Mouse (Mus musculus) left cerebral cortex, adult 2 months (tissue): ENCODE data around the gene Sbp. TPM values are rescaled to one million over a fixed set of nuclear protein-coding genes. Genes with fewer than 3 reads are reported as not detected.

ENCODE experiments used
- DNase-seq, 2 experiments: peaks; one replicate each; pipeline ENCODE4 v3.0.0; 2021 to 2022; ENCODE audit warnings: low spot score in 2 of 2, mixed read lengths in 1 of 2; ENCODE audit errors: extremely low spot score in 1 of 2
- H3K27ac ChIP-seq: fragments of 200-600 bp; 2 replicates; pipeline ENCODE4 v1.8.1; 2022
- H3K4me3 ChIP-seq: fragments of 200-600 bp; 2 replicates; pipeline ENCODE4 v1.8.1; 2022
- CTCF ChIP-seq: fragments of 200-600 bp; IDR thresholded peaks from 2 replicates; pipeline ENCODE4 v1.8.1; 2022; ENCODE audit warnings: antibody characterized with exemption, mild to moderate bottlenecking, moderate library complexity
- intact Hi-C: fragments of 180-260 bp; cut with DNase I; formaldehyde crosslinking; loops from one replicate; pipeline ENCODE4 v1.15.1; 2025
- total RNA-seq, 2 experiments: library from RNA; stranded (reverse); gene quantifications; 2 replicates each; pipeline ENCODE4 v1.2.3; 2021

Gene Sbp
- total RNA-seq, 2 experiments from 2014 or later, result not detected

- no peak for TF ChIP-seq CTCF
- no peak overlapping the region for H3K27ac ChIP-seq
- no peak for DNase-seq
- intact Hi-C loops, result no loop called here
- no peak overlapping the region for H3K4me3 ChIP-seq
These were observed 25.4 kb downstream of the Sbp start for GRCm38 (mm10) chr17:23966658-23967401.

- intact Hi-C loops, result loop anchor here (2.0 kb wide), 1 partner anchor 24 kb away; no protein-coding TSS in a partner anchor
- Histone ChIP-seq H3K4me3 (no peak overlapping the region), H3K27ac (no peak overlapping the region)
- DNase-seq, result no peak
- no peak for TF ChIP-seq CTCF
These were observed 27.3 kb downstream of the Sbp start for GRCm38 (mm10) chr17:23968780-23969179.

- intact Hi-C loops, result loop anchor here (2.0 kb wide), 1 partner anchor 24 kb away; no protein-coding TSS in a partner anchor
- Histone ChIP-seq H3K27ac (no peak overlapping the region), H3K4me3 (no peak overlapping the region)
- DNase-seq, result peak; percentile 60 to 75
- TF ChIP-seq CTCF, result peak; percentile 76
These were observed 27.8 kb downstream of the Sbp start for GRCm38 (mm10) chr17:23969231-23969630.

GRCm38 (mm10) chr17:23971315-23971714 is 29.8 kb downstream of the Sbp start:
- no peak overlapping the region for H3K27ac ChIP-seq
- no peak for TF ChIP-seq CTCF
- no peak for DNase-seq
- H3K4me3 ChIP-seq, result no peak overlapping the region
- intact Hi-C loops, result no loop called here

GRCm38 (mm10) chr17:23976665-23977064 is 35.2 kb downstream of the Sbp start:
- no peak overlapping the region for H3K4me3 ChIP-seq
- TF ChIP-seq CTCF, result no peak
- intact Hi-C loops, result no loop called here
- no peak overlapping the region for H3K27ac ChIP-seq
- DNase-seq, result no peak

GRCm38 (mm10) chr17:23979471-23979870 is 38.0 kb downstream of the Sbp start:
- Histone ChIP-seq H3K27ac (no peak overlapping the region), H3K4me3 (no peak overlapping the region)
- no peak for TF ChIP-seq CTCF
- intact Hi-C loops, result no loop called here
- no peak for DNase-seq

- Histone ChIP-seq H3K27ac (no peak within 1 kb of the TSS), H3K4me3 (no peak within 1 kb of the TSS)
- no peak for DNase-seq
- intact Hi-C loops, result no loop called here
- TF ChIP-seq CTCF, result no peak
These were observed 38.9 kb downstream of the Sbp start, which contains the start of gene Prss30 for GRCm38 (mm10) chr17:23980297-23980909. TSS of gene Prss30 (minus strand) at chr17:23980566.

- TF ChIP-seq CTCF, result no peak
- no peak for DNase-seq
- Histone ChIP-seq H3K4me3 (no peak overlapping the region), H3K27ac (no peak overlapping the region)
- intact Hi-C loops, result no loop called here
These were observed 41.4 kb downstream of the Sbp start for GRCm38 (mm10) chr17:23982912-23983311.

- intact Hi-C loops, result no loop called here
- DNase-seq, result no peak
- no peak overlapping the region for H3K27ac ChIP-seq
- TF ChIP-seq CTCF, result no peak
- H3K4me3 ChIP-seq, result no peak overlapping the region
These were observed 43.5 kb downstream of the Sbp start for GRCm38 (mm10) chr17:23984989-23985388.

GRCm38 (mm10) chr17:23989802-23990201 is 48.3 kb downstream of the Sbp start:
- no peak for DNase-seq
- Histone ChIP-seq H3K27ac (no peak overlapping the region), H3K4me3 (no peak overlapping the region)
- intact Hi-C loops, result no loop called here
- TF ChIP-seq CTCF, result no peak

GRCm38 (mm10) chr17:23992789-23993553 is 51.5 kb downstream of the Sbp start:
- intact Hi-C loops, result loop anchor here (2.0 kb wide), 1 partner anchor 24 kb away; no protein-coding TSS in a partner anchor
- no peak overlapping the region for H3K27ac ChIP-seq
- no peak overlapping the region for H3K4me3 ChIP-seq
- no peak for DNase-seq
- TF ChIP-seq CTCF, result no peak
